Mouse (Mus musculus) intestine, embryonic 16.5 days (tissue): ENCODE results near the gene Eif4enif1. TPM values are rescaled to one million over a fixed set of nuclear protein-coding genes. Genes with fewer than 3 reads are reported as not detected.

Experiments
- ATAC-seq: fragments of 200-750 bp; cut with Nextera tagmentation; 2 replicates; pipeline ENCODE4 v1.8.0; 2017; ENCODE audit warnings: moderate TSS enrichment, moderate library complexity
- H3K27ac ChIP-seq: fragments of 300-500 bp; sonication (generic); 2 replicates; pipeline ENCODE4 v1.5.1; 2014; ENCODE audit warnings: mild to moderate bottlenecking, low read length
- H3K27me3 ChIP-seq: fragments of 300-500 bp; sonication (generic); replicated peaks from 2 replicates; pipeline ENCODE4 v1.6.1; 2014; ENCODE audit warnings: low read length, control low read depth, mixed read lengths; ENCODE audit not compliant: control insufficient read depth, insufficient read depth
- H3K36me3 ChIP-seq: fragments of 300-500 bp; sonication (generic); 2 replicates; pipeline ENCODE4 v1.6.1; 2014; ENCODE audit warnings: low read length, control low read depth; ENCODE audit not compliant: control insufficient read depth, insufficient read depth
- H3K4me1 ChIP-seq: fragments of 300-500 bp; sonication (generic); 2 replicates; pipeline ENCODE4 v1.6.1; 2014; ENCODE audit warnings: low read length, control low read depth, mixed read lengths; ENCODE audit not compliant: control insufficient read depth, insufficient read depth
- H3K4me2 ChIP-seq: fragments of 300-500 bp; sonication (generic); 2 replicates; pipeline ENCODE4 v1.6.1; 2014; ENCODE audit warnings: low read depth, low read length, control low read depth
- H3K4me3 ChIP-seq: fragments of 300-500 bp; sonication (generic); 2 replicates; pipeline ENCODE4 v1.5.1; 2014; ENCODE audit warnings: mild to moderate bottlenecking, low read length
- H3K9ac ChIP-seq: fragments of 300-500 bp; sonication (generic); 2 replicates; pipeline ENCODE4 v1.6.1; 2014; ENCODE audit warnings: low read depth, low read length
- H3K9me3 ChIP-seq: fragments of 300-500 bp; sonication (generic); 2 replicates; pipeline ENCODE4 v1.6.1; 2016; ENCODE audit warnings: low read length, control low read depth; ENCODE audit not compliant: control insufficient read depth
- WGBS: fragments of 180-500 bp; shearing (Covaris S2); extraction: QIAGEN DNeasy Blood & Tissue Kit; methylation state at CpG from one replicate; pipeline ENCODE4 v1.1.7; 2014; 5-methylcytosine and 5-hydroxymethylcytosine counted together
- polyA plus RNA-seq: library from polyadenylated mRNA; unstranded; fragments of >200 nt; fragmentation: Nextera tagmentation; extraction: Ambion mirVana; gene quantifications from 2 replicates; pipeline ENCODE4 v1.2.1, GENCODE M21; 2015

Gene Eif4enif1
- polyA plus RNA-seq, 1 experiment from 2014 or later = 32.4 TPM

GRCm38 (mm10) chr11:3282887-3283286 lies 80.7 kb downstream of the Eif4enif1 start:
- no peak overlapping the region for H3K4me2 ChIP-seq
- H3K27me3 ChIP-seq = no peaks in the 10 kb centered on the region
- H3K4me1 ChIP-seq = 0 out of 2 replicates have a peak, but pooled peaks cover 5% of the 10 kb centered on the region
- H3K9ac ChIP-seq = no peak overlapping the region
- no peak overlapping the region for H3K4me3 ChIP-seq
- no peaks in the 10 kb centered on the region for H3K36me3 ChIP-seq
- no peak for ATAC-seq
- no peak overlapping the region for H3K27ac ChIP-seq
- peaks cover 9% of the 10 kb centered on the region; the same call in 1 of the 2 replicates for H3K9me3 ChIP-seq
- 77% methylated on average over 6 of the region's 6 CpGs for WGBS

GRCm38 (mm10) chr11:3283645-3284044 lies 81.5 kb downstream of the Eif4enif1 start:
- H3K4me3 ChIP-seq = no peak overlapping the region
- H3K27me3 ChIP-seq = no peaks in the 10 kb centered on the region
- no peak for ATAC-seq
- WGBS = 86% methylated on average over 6 of the region's 6 CpGs
- 0 out of 2 replicates have a peak, but pooled peaks cover 5% of the 10 kb centered on the region for H3K4me1 ChIP-seq
- H3K27ac ChIP-seq = no peak overlapping the region
- peaks cover 9% of the 10 kb centered on the region; the same call in 1 of the 2 replicates for H3K9me3 ChIP-seq
- H3K4me2 ChIP-seq = no peak overlapping the region
- H3K9ac ChIP-seq = no peak overlapping the region
- no peaks in the 10 kb centered on the region for H3K36me3 ChIP-seq

DNA sequence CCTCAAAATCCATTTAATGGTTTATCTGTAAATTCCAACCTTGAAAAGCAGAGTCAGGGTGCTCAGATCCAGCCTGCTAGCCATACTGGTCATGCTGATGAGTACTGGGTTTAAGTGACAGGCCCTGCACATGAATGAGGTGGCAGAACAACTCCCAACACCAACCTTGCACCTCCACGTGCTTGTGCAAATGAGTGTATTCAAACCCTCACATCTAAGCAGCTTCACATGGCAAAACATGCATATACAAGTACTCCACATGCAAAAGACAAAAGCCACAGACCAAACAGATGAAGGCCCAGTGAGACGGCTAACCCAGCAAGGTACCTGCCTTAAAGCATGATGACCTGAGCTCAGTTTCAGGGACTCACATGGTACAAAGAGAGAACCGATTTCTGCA lies 83.7 kb downstream of the Eif4enif1 start:
- Histone ChIP-seq H3K9ac (no peak overlapping the region), H3K4me2 (no peak overlapping the region), H3K27ac (no peak overlapping the region), H3K4me1 (0 out of 2 replicates have a peak, but pooled peaks cover 5% of the 10 kb centered on the region), H3K4me3 (no peak overlapping the region), H3K36me3 (no peaks in the 10 kb centered on the region), H3K27me3 (no peaks in the 10 kb centered on the region), H3K9me3 (peaks cover 9% of the 10 kb centered on the region; the same call in 1 of the 2 replicates)
- 91% methylated on average over 3 of the region's 3 CpGs for WGBS
- no peak for ATAC-seq

DNA sequence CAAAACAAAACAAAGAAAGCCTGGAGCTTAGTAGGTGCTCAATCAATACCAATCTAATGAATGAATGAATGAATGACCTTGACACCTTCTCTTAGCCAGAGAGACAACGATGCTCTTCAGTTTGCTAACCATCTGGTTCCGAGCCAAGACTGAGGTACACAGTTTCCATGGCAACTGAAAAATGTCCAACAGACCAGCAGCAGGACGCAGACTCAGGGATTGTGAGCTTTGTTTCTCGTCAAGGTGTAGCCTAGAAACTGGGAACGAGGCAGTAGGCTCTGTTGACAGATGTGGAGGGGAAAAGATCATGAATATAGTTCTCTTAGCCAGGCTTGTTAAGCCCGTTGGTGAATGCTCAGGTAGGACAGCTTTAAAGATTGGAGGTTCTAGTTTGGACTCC lies 84.9 kb downstream of the Eif4enif1 start:
- Histone ChIP-seq H3K4me3 (no peak overlapping the region), H3K4me2 (no peak overlapping the region), H3K27me3 (no peaks in the 10 kb centered on the region), H3K36me3 (no peaks in the 10 kb centered on the region), H3K9me3 (no peaks in the 10 kb centered on the region), H3K4me1 (0 out of 2 replicates have a peak, but pooled peaks cover 5% of the 10 kb centered on the region), H3K9ac (no peak overlapping the region), H3K27ac (no peak overlapping the region)
- no peak for ATAC-seq
- WGBS = 30% methylated on average over 6 of the region's 6 CpGs

DNA sequence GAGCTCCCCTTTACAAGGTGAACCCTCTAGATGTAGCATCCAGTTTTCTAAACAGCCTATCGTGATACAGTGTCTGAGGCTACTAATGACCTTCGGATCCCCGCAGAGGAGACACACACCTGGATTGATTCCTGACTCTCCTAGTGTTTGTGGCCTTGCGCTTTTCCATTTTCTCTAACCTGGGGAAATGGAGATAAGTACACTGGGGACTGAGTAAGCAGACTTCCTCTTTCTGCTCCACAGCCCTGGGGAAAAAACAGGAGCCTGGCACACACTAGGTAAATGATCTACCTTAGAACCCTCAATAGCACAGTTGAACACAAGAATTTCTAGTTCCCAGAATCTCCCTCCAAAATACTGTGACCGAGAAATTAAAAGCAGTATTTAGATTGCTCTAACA lies 85.7 kb downstream of the Eif4enif1 start:
- Histone ChIP-seq H3K27me3 (no peaks in the 10 kb centered on the region), H3K36me3 (no peaks in the 10 kb centered on the region), H3K27ac (no peak overlapping the region), H3K4me2 (peak overlapping the region; percentile 98), H3K9me3 (no peaks in the 10 kb centered on the region), H3K9ac (peak overlapping the region; percentile 99), H3K4me1 (peaks cover 10% of the 10 kb centered on the region), H3K4me3 (no peak overlapping the region)
- WGBS = 54% methylated on average over 5 of the region's 5 CpGs
- no peak for ATAC-seq

DNA sequence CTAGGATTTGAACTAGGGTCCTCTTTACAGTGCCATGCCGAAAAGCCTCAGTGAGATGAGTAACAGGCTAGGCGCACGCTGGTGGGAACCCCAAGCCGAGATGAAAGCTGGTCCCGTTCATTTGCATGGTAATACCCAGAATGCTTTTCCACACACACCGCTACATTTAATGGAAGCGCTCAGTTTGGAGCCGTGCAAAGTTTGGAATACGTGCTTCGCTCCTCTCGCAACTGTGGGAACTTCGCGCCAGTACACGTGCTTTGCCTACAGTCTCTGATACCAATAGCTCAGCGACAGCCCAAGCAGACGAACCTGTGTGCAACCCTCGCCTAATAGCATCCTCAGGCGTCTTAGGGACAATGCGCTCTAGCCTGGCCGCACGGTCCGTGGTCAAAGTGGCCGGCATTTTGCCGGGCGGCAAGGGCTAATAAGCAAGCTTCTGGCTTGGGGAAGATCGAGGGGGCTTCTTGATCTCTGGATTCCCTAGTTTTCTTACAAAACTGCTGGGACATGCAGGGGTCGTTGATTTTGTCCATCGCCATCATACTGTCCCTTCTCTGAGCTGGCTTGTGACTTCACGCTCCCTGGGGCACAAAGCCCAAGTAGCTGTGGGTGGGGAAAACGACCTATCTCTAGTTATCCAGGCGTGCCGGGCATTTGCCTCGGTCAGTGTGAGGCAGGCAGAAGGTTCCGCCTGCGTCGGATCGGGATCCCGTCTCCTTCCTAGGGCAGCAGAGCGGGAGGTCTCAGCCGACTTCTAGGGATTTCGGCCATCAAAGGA lies 86.5 kb downstream of the Eif4enif1 start, which contains the start of gene Patz1:
Gene Patz1 (plus strand): TSS at position 354 of the 781 bp plus-strand sequence.
- Histone ChIP-seq H3K9ac (peak within 1 kb of the TSS; percentile 99), H3K9me3 (no peaks in the 10 kb centered on the region), H3K27me3 (no peaks in the 10 kb centered on the region), H3K4me3 (peak within 1 kb of the TSS; percentile 87), H3K4me2 (peak within 1 kb of the TSS; percentile 98), H3K27ac (peak within 1 kb of the TSS; percentile 100), H3K36me3 (no peaks in the 10 kb centered on the region), H3K4me1 (peaks cover 18% of the 10 kb centered on the region)
- ATAC-seq = peak; percentile 32
- under 1% methylated on average over 41 of the region's 41 CpGs for WGBS

GRCm38 (mm10) chr11:3289302-3289802 lies 87.2 kb downstream of the Eif4enif1 start:
- peak overlapping the region; percentile 87 for H3K4me3 ChIP-seq
- H3K4me2 ChIP-seq = peak overlapping the region; percentile 98
- no peaks in the 10 kb centered on the region for H3K9me3 ChIP-seq
- no peaks in the 10 kb centered on the region for H3K27me3 ChIP-seq
- peaks cover 25% of the 10 kb centered on the region for H3K4me1 ChIP-seq
- H3K36me3 ChIP-seq = peaks cover 5% of the 10 kb centered on the region; the same call in 1 of the 2 replicates
- H3K27ac ChIP-seq = peak overlapping the region; percentile 100
- peak; percentile 77 for ATAC-seq
- 0% methylated on average over 35 of the region's 40 CpGs for WGBS
- H3K9ac ChIP-seq = peak overlapping the region; percentile 99

DNA sequence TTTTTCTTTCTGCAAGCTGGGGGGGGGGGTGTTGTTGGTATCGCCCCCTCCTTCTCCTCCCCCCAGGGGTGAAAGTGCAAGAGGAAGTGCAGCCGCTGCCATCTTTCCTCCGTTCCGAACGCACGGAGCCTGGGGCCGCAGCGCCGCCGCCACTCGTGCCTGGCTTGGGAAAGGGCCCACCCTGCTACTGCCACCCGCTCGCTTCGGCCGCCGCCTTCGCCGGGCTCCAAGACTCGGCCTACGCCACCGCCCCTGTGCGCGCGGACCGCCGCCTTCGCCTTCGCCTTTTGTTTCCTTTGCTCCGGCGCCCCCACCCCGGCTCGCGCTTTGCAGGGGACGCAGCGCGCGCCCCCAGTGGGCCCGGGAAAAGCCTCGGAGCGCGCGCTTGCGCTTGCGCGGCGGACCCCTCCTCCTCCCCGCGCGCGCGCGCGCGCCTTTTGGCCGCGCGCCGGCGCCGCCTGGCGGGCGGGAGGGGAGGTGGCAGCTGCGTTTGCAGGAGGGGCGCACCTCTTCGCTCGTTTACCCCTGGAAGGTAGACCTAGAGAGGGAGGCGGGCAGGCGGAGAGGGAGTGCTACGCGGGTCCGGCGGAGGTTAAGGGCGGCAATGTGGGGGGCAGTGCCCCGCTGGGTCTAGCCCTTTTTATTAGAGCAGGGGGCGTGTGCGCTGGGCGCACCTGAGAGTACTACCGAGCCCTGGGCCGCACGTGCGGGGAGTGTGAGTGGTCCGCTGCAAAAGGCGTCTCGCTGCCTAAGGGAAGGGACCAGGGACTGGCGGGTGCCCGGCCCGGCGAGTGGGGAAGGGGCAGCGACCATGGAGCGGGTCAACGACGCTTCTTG lies 87.8 kb downstream of the Eif4enif1 start:
- H3K27ac ChIP-seq = peak overlapping the region; percentile 100
- H3K4me3 ChIP-seq = peak overlapping the region; percentile 87
- under 1% methylated on average over 82 of the region's 92 CpGs for WGBS
- ATAC-seq = peak; percentile 63
- peak overlapping the region; percentile 98 for H3K4me2 ChIP-seq
- H3K9me3 ChIP-seq = no peaks in the 10 kb centered on the region
- H3K27me3 ChIP-seq = no peaks in the 10 kb centered on the region
- H3K9ac ChIP-seq = peak overlapping the region; percentile 99
- H3K4me1 ChIP-seq = peaks cover 29% of the 10 kb centered on the region
- peaks cover 10% of the 10 kb centered on the region; the same call in 1 of the 2 replicates for H3K36me3 ChIP-seq
